Mouse (Mus musculus): ENCODE results near the gene Itih3. TPM values are rescaled to one million over a fixed set of nuclear protein-coding genes. Genes with fewer than 3 reads are reported as not detected.

The Itih3 gene
- polyA plus RNA-seq, 1 experiment: 0.56 TPM

DNA sequence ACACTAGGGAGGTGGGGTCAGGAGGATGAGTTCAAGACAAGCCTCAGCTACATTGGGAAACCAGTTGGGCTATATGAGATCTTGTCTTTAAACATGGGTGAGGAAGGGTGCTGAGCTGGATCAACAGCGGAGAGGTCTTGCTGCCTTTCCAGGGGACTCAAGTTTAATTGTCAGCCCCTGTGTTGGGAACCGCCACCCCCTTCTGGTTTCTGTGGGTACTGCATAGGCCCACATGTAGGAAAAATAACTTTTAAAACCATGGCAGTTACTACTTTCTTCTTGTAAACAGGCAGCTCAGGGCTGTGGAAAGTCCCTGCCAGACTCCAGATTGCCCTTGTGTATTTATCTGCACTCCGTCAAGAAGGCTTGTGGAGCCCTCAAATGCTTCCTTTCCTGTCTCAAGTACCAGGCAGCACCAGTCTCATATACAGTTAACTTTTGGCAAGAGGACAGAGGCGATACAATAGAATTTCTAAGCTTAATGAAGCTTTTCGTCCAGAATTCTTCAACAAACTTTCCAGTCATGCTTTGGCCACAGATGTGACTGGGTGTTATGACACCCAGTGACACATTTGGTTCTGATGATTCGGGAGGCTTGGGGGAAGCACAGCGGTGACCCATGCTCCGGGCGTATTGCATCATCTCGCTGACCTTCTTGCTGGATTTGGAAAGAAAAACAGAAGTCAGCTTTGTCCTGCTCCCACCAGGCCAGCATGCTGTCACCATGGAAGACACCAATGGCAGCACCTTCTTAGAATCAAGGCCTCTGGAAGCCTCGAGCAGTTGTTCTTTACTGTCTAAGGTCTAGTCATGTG, 20.5 kb upstream of the Itih3 start:
- Histone ChIP-seq H3K4me1 (ENCODE audit: control insufficient read depth, insufficient read depth, low read length) (peaks cover 3% of the 10 kb centered on the region; the same call in 1 of the 2 replicates), H3K27me3 (replicated peaks; ENCODE audit: control insufficient read depth, insufficient read depth, low read length) (no peaks in the 10 kb centered on the region), H3K4me3 (ENCODE audit: insufficient read depth, low read depth, low read length) (no peak overlapping the region), H3K36me3 (ENCODE audit: control insufficient read depth, insufficient read depth, low read length) (no peaks in the 10 kb centered on the region), H3K27ac (ENCODE audit: insufficient read depth, low read depth, low read length) (no peak overlapping the region)
- TF ChIP-seq CTCF (conservative IDR thresholded peaks at IDR 0.05; ENCODE audit: insufficient read depth, insufficient read length, low read depth, low read length) (peak; percentile 56), POLR2A (IDR thresholded peaks at IDR 0.05; ENCODE audit: low read depth, low read length) (no peak)
- WGBS: 63% methylated on average over 11 of the region's 11 CpGs
- DNase-seq: peak; percentile 54

- no peak for TF ChIP-seq POLR2A (IDR thresholded peaks at IDR 0.05; ENCODE audit: low read depth, low read length)
- TF ChIP-seq CTCF (conservative IDR thresholded peaks at IDR 0.05; ENCODE audit: insufficient read depth, insufficient read length, low read depth, low read length): no peak
- Histone ChIP-seq H3K4me1 (ENCODE audit: control insufficient read depth, insufficient read depth, low read length) (peaks cover 3% of the 10 kb centered on the region; the same call in 1 of the 2 replicates), H3K4me3 (ENCODE audit: insufficient read depth, low read depth, low read length) (0 out of 2 replicates have a peak within 1 kb of the TSS, but pooled peaks have one; percentile 24), H3K27ac (ENCODE audit: insufficient read depth, low read depth, low read length) (no peak within 1 kb of the TSS; the same call in 1 of the 2 replicates), H3K36me3 (ENCODE audit: control insufficient read depth, insufficient read depth, low read length) (no peaks in the 10 kb centered on the region), H3K27me3 (replicated peaks; ENCODE audit: control insufficient read depth, insufficient read depth, low read length) (no peaks in the 10 kb centered on the region)
- 47% methylated on average over 7 of the region's 7 CpGs for WGBS
- DNase-seq: peak; percentile 63
These were observed 19.5 kb upstream of the Itih3 start, which contains the start of gene Itih1 for GRCm38 (mm10) chr14:30943038-30943437. TSS of gene Itih1 (minus strand) at chr14:30943289.

DNA sequence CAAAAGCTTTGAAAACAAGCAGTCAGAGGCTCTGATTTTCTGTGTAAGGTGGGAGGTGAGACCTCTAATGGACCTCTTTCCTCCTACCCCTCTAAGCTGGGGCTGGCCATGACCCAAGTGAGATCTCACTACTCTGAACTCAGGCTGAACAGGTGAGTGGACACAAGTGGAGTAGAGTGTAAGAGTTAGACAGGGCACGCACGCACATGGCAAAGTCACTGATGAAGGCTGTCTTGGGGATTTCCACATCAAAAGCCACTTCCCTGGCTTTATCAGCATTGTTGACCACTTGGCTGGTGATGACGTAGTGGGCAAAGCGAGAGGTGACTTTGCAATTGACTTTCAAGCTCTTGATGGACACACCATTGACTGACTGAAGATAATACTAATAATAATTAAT, 18.7 kb upstream of the Itih3 start:
- DNase-seq: no peak
- Histone ChIP-seq H3K27me3 (replicated peaks; ENCODE audit: control insufficient read depth, insufficient read depth, low read length) (no peaks in the 10 kb centered on the region), H3K4me1 (ENCODE audit: control insufficient read depth, insufficient read depth, low read length) (peaks cover 3% of the 10 kb centered on the region; the same call in 1 of the 2 replicates), H3K27ac (ENCODE audit: insufficient read depth, low read depth, low read length) (no peak overlapping the region), H3K36me3 (ENCODE audit: control insufficient read depth, insufficient read depth, low read length) (no peaks in the 10 kb centered on the region), H3K4me3 (ENCODE audit: insufficient read depth, low read depth, low read length) (no peak overlapping the region)
- 98% methylated on average over 4 of the region's 4 CpGs for WGBS
- TF ChIP-seq POLR2A (IDR thresholded peaks at IDR 0.05; ENCODE audit: low read depth, low read length) (no peak), CTCF (conservative IDR thresholded peaks at IDR 0.05; ENCODE audit: insufficient read depth, insufficient read length, low read depth, low read length) (no peak)

DNA sequence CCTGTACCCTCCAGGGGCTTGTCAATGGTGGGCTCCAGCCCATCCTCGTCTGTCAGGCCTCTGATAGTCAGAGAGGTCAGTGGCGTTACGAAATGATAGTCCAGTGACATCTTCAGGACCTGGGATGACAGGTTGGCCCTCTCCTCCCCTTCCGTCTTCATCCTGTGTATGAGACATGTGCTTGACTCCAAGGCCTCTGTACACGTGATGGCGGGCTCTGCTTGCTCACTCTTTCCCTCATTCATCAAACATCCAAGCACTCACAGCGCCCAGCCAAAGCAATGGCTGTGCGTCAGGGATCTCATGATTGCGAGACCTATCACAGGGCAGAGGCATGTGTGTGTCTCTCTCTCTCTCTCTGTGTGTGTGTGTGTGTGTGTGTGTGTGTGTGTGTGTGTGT, 9.8 kb upstream of the Itih3 start:
- TF ChIP-seq POLR2A (IDR thresholded peaks at IDR 0.05; ENCODE audit: low read depth, low read length) (no peak), CTCF (conservative IDR thresholded peaks at IDR 0.05; ENCODE audit: insufficient read depth, insufficient read length, low read depth, low read length) (no peak)
- Histone ChIP-seq H3K4me1 (ENCODE audit: control insufficient read depth, insufficient read depth, low read length) (no peaks in the 10 kb centered on the region), H3K27ac (ENCODE audit: insufficient read depth, low read depth, low read length) (no peak overlapping the region), H3K27me3 (replicated peaks; ENCODE audit: control insufficient read depth, insufficient read depth, low read length) (no peaks in the 10 kb centered on the region), H3K4me3 (ENCODE audit: insufficient read depth, low read depth, low read length) (no peak overlapping the region), H3K36me3 (ENCODE audit: control insufficient read depth, insufficient read depth, low read length) (no peaks in the 10 kb centered on the region)
- no peak for DNase-seq
- WGBS: 87% methylated on average over 9 of the region's 9 CpGs

- Histone ChIP-seq H3K27me3 (replicated peaks; ENCODE audit: control insufficient read depth, insufficient read depth, low read length) (no peaks in the 10 kb centered on the region), H3K27ac (ENCODE audit: insufficient read depth, low read depth, low read length) (no peak overlapping the region), H3K4me3 (ENCODE audit: insufficient read depth, low read depth, low read length) (no peak overlapping the region), H3K36me3 (ENCODE audit: control insufficient read depth, insufficient read depth, low read length) (no peaks in the 10 kb centered on the region), H3K4me1 (ENCODE audit: control insufficient read depth, insufficient read depth, low read length) (no peaks in the 10 kb centered on the region)
- WGBS: 90% methylated on average over 4 of the region's 4 CpGs
- no peak for TF ChIP-seq POLR2A (IDR thresholded peaks at IDR 0.05; ENCODE audit: low read depth, low read length)
- TF ChIP-seq CTCF (conservative IDR thresholded peaks at IDR 0.05; ENCODE audit: insufficient read depth, insufficient read length, low read depth, low read length): no peak
- no peak for DNase-seq
These were observed 6.8 kb upstream of the Itih3 start for GRCm38 (mm10) chr14:30930386-30930785.

DNA sequence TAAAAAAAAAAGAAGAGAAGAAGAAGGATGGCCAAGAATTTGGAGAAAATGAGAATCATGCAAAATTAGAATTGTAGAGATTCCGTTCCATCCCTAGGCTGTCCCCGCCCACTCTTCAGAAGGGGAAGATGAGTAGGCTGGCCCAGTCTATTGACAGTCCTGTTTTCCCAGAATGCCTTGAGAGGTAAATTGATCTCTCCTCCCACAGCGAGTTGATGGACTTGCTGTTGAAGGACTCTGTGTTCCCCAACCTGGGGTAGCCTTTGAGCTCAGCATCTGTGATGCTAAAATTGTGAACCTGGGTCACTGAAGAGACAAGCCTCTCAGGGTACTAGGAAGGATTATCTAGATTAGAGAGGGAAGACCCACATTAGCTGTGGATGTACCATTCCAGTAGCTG, 1.9 kb upstream of the Itih3 start:
- Histone ChIP-seq H3K36me3 (ENCODE audit: control insufficient read depth, insufficient read depth, low read length) (no peaks in the 10 kb centered on the region), H3K27ac (ENCODE audit: insufficient read depth, low read depth, low read length) (no peak overlapping the region), H3K4me1 (ENCODE audit: control insufficient read depth, insufficient read depth, low read length) (no peaks in the 10 kb centered on the region), H3K27me3 (replicated peaks; ENCODE audit: control insufficient read depth, insufficient read depth, low read length) (no peaks in the 10 kb centered on the region), H3K4me3 (ENCODE audit: insufficient read depth, low read depth, low read length) (no peak overlapping the region)
- DNase-seq: no peak
- TF ChIP-seq POLR2A (IDR thresholded peaks at IDR 0.05; ENCODE audit: low read depth, low read length): no peak
- no peak for TF ChIP-seq CTCF (conservative IDR thresholded peaks at IDR 0.05; ENCODE audit: insufficient read depth, insufficient read length, low read depth, low read length)
- 88% methylated on average over 3 of the region's 3 CpGs for WGBS

DNA sequence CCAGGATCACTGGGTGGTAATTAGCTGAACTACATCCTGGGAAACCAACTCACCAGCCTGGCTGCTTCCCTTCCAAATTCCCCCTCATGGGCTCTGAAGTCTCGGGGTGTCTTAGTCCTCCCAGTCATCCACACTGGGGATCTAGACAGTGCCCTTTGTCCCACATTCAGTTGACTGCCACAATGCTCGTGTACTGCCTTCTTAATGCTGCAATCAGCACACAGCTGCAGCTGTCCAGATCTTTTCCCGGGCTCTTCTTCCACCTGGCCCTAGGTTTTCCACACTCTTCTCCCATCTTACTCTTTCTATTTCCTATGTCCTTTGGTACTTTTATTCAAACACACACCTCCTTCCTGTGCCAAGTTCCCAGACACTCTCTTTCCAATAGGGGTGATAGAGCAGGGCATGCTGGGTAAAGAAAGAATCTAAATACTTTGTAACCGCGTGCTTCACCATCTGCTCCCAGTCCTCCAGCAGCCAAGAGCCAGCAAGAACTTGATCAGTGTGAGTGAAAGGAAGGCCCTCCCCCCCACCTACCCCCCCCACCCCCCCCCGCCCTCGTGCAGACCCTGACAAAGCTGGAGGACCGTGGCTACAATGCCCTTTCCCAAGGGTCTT, 1.4 kb downstream of the Itih3 start:
- H3K27me3 ChIP-seq (replicated peaks; ENCODE audit: control insufficient read depth, insufficient read depth, low read length): no peaks in the 10 kb centered on the region
- no peak overlapping the region for H3K27ac ChIP-seq (ENCODE audit: insufficient read depth, low read depth, low read length)
- TF ChIP-seq POLR2A (IDR thresholded peaks at IDR 0.05; ENCODE audit: low read depth, low read length): no peak
- no peak for TF ChIP-seq CTCF (conservative IDR thresholded peaks at IDR 0.05; ENCODE audit: insufficient read depth, insufficient read length, low read depth, low read length)
- H3K4me1 ChIP-seq (ENCODE audit: control insufficient read depth, insufficient read depth, low read length): no peaks in the 10 kb centered on the region
- H3K4me3 ChIP-seq (ENCODE audit: insufficient read depth, low read depth, low read length): no peak overlapping the region
- no peak for DNase-seq
- WGBS: 57% methylated on average over 7 of the region's 8 CpGs
- no peaks in the 10 kb centered on the region for H3K36me3 ChIP-seq (ENCODE audit: control insufficient read depth, insufficient read depth, low read length)
